Mouse (Mus musculus): ENCODE results near the gene Micu1. TPM values are rescaled to one million over a fixed set of nuclear protein-coding genes. Genes with fewer than 3 reads are reported as not detected.

Micu1 gene
- total RNA-seq, 4 experiments from 2014 or later, result 20.9 to 27.4 (median 22.2) TPM

- DNase-seq (ENCODE audit: low spot score), result no peak
Measured at GRCm38 (mm10) chr10:59880029-59880386, 177.7 kb downstream of the Micu1 start.

- DNase-seq (ENCODE audit: low spot score), result no peak
Measured at GRCm38 (mm10) chr10:59880837-59881236, 178.6 kb downstream of the Micu1 start.

- DNase-seq (ENCODE audit: low spot score), result no peak
Measured at GRCm38 (mm10) chr10:59884327-59885173, 182.3 kb downstream of the Micu1 start.

GRCm38 (mm10) chr10:59885174-59886080 lies 183.2 kb downstream of the Micu1 start:
- DNase-seq (ENCODE audit: low spot score), result no peak

DNA sequence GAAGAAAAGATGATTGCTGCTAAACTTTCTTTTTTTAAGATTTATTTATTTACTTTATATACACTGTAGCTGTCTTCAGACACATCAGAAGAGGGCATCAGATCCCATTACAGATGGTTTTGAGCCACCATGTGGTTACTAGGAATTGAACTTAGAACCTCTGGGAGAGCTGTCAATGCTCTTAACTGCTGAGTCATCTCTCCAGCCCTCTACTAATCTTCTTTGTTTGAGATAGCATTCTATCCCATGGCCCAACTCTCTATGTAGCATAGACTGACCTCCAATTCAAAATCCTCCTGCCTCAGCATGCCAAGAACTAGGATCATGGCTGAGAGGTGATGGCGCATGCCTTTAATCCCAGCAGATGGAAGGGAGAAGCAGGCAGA lies 183.8 kb downstream of the Micu1 start:
- no peak for DNase-seq (ENCODE audit: low spot score)

DNA sequence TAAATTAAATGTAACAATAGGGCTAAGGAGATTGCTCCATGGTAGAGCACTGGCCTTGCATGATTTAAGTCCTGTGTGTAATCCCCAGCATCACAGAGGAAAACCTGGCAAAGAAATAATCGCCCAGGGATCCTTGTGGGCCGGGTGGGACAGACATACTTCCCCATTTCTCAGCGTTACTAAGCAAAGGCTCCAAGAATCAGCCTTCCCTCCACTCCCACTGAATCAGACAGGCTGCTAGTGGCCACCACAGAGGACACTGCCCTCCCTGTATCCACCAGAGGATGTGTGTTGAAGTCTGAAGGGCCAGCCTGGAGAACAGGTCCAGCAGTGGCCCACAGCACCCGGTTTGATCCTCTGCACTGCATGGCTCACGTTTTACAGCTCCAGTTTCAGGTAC lies 185.2 kb downstream of the Micu1 start:
- DNase-seq (ENCODE audit: low spot score), result no peak

DNA sequence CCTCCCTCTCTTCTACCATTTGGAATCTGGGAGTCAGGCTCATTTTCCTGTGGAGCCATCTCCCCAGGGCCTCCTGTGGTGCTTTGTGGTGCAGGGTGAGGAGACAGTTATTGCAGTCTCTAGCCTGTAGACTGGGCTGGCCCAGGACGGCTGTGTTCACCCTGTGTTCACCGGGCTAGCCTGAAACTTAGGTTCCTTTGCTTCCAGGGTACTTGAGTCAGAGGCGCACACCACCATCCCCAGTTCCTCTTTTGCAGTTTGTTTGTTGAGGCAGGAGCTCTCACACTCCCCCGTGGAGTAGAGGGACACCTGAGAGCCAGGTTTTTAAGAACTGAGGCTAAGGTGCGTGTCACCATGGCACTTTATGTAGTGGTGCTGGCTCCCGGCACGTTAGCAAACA lies 187.1 kb downstream of the Micu1 start:
- DNase-seq (ENCODE audit: low spot score), result no peak

DNA sequence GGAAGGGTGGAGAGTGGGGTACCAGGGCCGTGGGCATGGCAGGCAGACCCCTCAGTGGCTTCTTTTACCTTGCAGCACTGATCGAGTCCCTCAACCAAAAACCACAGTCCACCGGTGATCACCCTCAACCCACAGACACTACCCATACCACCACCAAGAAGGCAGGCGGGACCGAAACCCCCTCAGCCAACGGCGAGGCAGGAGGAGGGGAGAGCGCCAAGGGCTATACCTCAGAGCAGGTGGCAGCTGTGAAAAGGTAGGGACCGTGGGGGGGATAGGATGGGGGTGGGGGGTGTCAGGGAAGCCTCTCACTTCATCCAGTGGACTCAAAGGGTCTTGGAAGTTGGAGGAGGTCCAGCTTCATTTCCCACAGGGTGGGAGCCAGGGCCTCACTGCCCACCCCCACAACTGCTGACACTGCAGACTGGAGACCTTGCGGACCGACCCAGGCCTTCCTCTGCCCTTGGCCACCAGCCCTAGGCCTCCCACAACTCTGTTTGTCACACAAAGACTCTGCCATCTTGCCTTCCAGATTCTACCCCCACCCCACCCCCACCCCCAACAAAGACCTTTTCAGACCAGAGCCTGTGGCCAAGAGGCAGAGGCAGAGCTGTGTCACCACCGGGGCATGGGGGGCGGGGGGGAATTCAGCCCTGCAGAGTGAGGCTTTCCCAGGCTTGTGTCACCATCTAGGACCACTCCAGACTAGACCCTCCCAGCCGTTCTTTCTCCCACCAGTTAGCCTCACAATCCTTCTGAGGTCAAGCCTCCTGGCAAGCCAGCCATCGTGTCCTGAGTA lies 187.9 kb downstream of the Micu1 start:
- no peak for DNase-seq (ENCODE audit: low spot score)

GRCm38 (mm10) chr10:59892977-59893376 lies 190.7 kb downstream of the Micu1 start:
- peak; percentile 70 for DNase-seq (ENCODE audit: low spot score)

DNA sequence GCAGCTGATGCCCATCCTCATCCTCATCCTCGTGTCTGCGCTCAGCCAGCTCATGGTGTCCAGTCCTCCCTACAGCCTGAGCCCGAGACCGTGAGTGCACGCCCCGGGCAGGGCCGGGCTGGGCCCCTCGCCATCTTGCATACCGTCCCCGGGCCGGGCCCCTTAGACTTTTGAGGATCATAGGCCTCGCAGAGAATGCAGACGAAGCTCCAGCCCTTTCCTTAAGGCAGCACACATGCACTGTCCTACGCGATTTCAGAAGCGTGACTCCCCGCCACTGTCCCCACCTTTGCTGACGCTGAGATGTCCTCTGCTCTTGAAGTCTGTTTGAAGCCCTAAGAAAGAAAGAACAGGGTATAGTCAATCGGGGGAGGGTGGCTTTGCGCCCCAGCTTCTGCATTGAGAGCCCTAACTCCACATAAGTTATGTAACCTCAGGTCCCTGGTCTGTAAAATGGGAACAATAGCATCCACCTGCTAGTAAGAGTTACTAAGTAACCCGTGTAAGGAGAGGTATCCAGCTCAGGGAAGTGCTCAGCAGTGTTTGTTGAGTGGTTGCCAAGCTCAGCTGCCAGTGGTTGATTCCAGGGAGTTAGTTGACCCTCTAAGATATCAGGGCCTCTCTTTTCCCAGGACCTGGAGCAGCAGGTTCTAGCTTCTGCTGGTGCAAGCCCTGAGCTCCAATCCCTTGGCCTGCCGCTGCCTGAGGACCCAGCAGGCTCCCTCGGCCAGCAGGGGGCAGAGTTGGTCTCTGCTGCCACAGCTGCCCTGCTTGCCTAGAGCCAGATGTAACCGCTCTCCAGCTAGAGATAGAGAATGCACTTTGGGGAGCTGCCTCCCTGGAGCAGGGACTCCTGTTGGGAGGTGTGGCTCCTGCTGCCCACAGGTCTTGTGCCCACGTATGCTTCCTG lies 192.2 kb downstream of the Micu1 start:
- peak; percentile 77 for DNase-seq (ENCODE audit: low spot score)

DNA sequence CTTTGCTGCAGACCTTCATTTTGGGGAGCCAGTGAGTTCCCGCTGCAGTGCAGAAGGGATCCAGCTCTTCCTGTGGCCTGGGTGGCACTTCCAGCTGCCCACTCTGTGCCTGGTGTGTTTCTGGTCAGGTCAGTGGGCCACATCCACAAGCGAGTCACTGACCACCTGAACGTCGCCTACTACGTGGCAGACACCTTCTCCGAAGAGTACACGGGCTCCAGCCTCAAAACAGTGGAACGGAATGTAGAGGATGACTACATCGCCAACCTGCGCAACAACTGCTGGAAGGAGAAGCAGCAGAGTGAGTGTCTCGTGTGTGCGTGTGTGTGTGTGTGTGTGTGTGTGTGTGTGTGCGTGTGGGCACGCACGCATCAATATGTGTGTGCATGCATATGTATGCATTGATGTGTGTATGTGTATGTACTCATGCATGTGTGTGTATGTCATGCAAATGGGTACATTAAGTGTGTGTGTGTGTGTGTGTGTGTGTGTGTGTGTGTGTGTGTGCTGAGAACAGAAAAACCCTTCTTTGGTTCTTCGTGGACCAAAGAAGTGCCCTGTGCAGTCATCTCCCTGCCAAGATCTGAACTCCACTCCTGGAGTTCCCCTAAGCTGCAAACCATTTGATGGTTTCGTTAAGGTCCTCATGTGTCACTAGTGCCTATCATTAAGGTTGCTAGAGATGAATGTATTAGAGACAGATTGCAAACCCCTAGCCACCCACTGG lies 193.3 kb downstream of the Micu1 start:
- DNase-seq (ENCODE audit: low spot score), result no peak

DNA sequence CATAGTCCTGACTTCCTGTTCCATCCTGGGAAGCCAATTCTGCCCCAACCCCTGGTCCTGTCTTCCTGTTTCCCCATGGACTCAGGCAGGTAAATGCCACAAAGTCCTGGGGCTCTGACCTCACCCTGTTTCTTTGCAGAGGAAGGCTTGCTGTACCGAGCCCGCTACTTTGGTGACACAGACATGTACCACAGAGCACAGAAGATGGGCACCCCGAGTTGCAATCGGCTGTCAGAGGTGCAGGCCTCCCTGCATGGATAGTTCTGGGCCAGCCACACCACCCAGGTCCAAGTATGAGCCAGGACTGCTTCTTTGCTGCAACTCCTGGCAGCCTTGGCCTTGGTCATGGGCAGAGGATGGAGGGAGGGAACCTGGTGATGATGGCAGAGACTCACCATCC lies 193.9 kb downstream of the Micu1 start:
- no peak for DNase-seq (ENCODE audit: low spot score)

- no peak for DNase-seq (ENCODE audit: low spot score)
Measured at GRCm38 (mm10) chr10:59896911-59897331, 194.6 kb downstream of the Micu1 start.

- DNase-seq (ENCODE audit: low spot score), result no peak
Measured at GRCm38 (mm10) chr10:59897511-59897910, 195.2 kb downstream of the Micu1 start.

- no peak for DNase-seq (ENCODE audit: low spot score)
Measured at GRCm38 (mm10) chr10:59898180-59898778, 196.0 kb downstream of the Micu1 start.

- DNase-seq (ENCODE audit: low spot score), result no peak
Measured at GRCm38 (mm10) chr10:59898935-59899334, 196.7 kb downstream of the Micu1 start.

DNA sequence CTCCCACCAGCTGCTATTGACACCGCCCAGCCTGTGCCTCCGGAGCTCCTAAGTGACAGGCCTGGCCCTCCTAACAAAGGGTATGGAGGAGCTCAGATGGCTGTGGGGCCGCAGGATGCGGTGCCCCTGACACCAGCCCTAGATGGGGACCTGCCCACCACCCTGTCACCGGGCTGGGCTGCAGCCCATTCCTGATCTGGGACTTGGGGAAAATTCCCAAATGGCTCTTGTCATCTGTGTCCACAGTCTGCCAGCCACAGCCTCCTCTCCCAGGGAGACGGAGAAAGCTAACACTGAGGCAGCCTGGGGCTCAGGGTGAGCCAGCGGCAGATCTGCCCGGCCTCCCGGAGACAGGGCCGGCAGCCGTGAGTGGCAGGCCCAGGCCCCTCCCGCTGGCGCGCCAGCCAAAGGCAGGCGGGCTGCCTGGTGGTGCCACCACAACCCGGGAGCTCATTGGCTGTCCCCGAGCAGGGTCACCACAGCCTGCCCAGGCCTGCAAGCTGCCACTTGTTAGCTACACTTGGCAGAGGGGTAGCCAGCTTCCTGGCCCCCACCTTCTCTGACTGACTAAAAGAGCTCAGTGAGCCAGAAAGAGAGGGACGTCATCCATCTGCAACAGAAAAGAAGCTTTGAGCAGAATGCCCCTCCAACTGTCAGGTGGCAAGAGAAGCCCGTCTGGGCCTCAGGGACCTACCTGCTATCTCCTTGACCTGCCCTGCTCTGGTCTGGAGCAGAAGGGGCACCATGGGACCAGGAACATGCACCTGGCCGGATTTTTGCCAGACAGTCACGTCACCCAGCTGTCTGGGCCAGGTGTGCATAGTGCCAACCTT lies 197.3 kb downstream of the Micu1 start:
- peak; percentile 61 for DNase-seq (ENCODE audit: low spot score)

- DNase-seq (ENCODE audit: low spot score), result no peak
Measured at GRCm38 (mm10) chr10:59900174-59900435, 197.8 kb downstream of the Micu1 start.

DNA sequence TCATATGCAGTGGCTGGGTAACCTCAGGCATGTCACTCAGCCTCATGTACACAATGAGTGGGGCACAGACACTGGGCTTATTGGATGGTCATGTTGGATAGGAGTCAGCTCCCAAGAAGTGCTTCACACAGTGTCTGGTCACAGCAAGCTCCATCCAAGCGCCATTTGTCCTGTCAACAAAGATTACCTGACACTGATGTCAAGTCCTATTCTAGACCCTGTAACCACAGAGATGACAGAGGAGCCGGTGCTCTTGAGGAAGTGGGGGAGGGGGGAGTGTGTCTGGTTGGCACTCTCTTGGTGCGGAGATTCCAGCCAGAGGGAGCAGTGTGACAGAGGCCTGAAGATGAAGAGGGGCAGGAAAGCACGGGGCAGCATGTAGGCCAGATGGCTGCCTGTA lies 198.7 kb downstream of the Micu1 start:
- no peak for DNase-seq (ENCODE audit: low spot score)
